Mouse (Mus musculus) cerebellum, adult 11 months (tissue): ENCODE measurements around the gene Slc50a1.

Source experiments
- DNase-seq: peaks from one replicate; pipeline ENCODE4 v3.0.0; 2022

The Slc50a1 gene

DNA sequence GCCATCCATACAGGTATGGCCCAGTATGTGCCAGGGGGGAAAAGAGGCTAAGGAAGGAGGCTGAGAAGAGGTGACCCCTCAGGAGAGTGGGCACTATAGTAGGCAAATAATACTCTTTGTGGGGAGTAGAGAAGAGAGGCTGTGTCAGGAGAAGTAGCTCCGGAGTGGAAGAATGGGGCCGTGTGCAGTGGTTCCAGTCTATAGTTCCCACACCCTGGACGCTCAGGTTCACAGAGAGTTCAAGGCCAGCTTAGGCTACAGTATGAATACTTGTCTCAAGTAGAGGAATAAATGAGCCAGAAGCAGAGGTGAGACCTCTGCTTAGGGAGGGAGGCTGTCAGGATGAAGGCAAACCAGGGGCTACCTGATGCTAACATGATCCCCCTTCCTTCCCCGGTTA is 41.1 kb downstream of the Slc50a1 start:
- no peak for DNase-seq

DNA sequence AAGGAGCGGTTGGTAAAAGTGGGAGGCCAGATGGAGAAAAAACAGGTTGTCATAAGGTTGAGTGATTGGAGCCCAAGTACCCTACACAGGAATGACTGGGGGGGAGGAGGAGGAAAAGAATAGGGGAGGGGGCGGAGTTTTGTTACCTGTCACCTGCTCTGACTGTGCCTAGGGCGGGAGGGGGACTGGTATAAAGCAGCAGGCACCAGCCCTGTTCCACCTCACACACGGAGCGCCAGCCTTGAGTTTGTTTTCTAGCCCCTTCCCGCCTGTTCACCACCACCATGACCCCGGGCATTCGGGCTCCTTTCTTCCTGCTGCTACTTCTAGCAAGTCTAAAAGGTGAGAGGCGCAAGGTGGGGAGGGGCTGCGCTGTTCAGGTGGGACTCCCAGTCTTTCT is 41.5 kb downstream of the Slc50a1 start, which contains the start of gene Muc1:
TSS of gene Muc1 (plus strand) at position 222 of the 400 bp plus-strand sequence.
- DNase-seq, result no peak

GRCm38 (mm10) chr3:89228180-89228549 is 42.2 kb downstream of the Slc50a1 start:
- DNase-seq, result peak; percentile 81

GRCm38 (mm10) chr3:89227307-89228179 is 42.8 kb downstream of the Slc50a1 start:
- DNase-seq, result no peak

GRCm38 (mm10) chr3:89226900-89227299 is 43.5 kb downstream of the Slc50a1 start, which contains the start of gene Mtx1:
TSS of gene Mtx1 (minus strand) at chr3:89227088.
- DNase-seq, result no peak

DNA sequence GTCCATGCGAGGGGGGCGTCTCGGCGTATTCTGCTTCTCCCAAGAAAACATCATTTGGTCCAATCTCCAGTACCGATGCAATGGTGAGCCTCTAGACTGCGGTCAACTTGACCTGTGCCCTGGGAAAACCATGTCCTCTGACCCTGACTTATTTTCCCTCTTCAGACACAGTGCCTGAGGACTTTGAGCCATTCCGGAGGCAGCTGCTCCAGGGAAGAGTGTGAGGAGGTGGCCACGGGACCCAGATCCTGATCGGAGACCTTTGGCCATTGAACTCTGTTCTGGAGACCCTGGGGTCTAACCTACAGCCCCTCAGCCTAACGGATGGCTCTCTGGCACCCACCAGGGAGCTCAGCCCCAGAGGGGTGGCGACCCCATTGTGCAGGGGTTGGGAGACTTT is 44.0 kb downstream of the Slc50a1 start:
- DNase-seq, result no peak

- no peak for DNase-seq
Observed at GRCm38 (mm10) chr3:89225918-89226317, 44.5 kb downstream of the Slc50a1 start.

GRCm38 (mm10) chr3:89225321-89225815 is 45.0 kb downstream of the Slc50a1 start:
- DNase-seq, result no peak

GRCm38 (mm10) chr3:89224796-89225195 is 45.6 kb downstream of the Slc50a1 start:
- DNase-seq, result no peak

DNA sequence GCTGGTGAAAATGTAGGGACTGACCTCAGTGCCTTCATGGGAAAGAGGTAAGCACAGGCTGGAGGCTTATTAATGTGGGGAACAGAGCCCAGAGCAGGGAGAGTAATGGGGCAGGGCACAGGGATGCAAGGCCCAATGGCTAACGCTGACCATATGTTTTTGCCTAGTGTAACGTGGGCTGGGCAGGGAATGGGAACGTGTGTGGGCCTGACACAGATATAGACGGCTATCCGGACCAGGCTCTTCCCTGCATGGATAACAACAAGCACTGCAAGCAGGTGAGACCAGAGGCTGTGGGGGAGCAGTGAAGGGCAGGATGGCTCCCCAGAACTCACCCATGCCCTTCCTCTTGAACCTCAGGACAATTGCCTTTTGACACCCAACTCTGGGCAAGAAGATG is 49.2 kb downstream of the Slc50a1 start:
- DNase-seq, result no peak

DNA sequence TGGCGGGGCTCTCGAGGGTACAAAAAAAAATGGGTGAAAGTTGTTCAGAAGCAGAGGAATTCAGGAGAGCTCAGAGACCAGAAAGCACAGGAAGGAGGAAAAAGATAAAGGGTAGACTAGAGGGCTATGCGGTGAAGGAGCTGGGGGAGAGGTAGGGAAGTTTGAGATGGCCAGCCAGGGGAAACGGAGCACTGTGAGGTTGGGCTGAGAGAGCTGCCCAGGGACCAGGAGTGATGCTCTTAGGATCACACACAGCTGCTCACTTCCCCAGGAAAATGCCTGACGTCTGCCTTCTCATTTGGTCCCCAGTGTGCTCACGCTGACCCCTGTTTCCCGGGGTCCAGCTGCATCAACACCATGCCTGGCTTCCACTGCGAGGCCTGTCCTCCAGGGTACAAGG is 50.8 kb downstream of the Slc50a1 start:
- no peak for DNase-seq

GRCm38 (mm10) chr3:89218271-89218670 is 52.1 kb downstream of the Slc50a1 start:
- no peak for DNase-seq
